Mouse (Mus musculus): ENCODE measurements around the gene S1pr4. TPM values are rescaled to one million over a fixed set of nuclear protein-coding genes. Genes with fewer than 3 reads are reported as not detected.
A peak's percentile ranks its signal among the peaks of the same experiment; 100 is the strongest.

S1pr4 gene
- polyA plus RNA-seq, 1 experiment = 4.9 TPM

DNA sequence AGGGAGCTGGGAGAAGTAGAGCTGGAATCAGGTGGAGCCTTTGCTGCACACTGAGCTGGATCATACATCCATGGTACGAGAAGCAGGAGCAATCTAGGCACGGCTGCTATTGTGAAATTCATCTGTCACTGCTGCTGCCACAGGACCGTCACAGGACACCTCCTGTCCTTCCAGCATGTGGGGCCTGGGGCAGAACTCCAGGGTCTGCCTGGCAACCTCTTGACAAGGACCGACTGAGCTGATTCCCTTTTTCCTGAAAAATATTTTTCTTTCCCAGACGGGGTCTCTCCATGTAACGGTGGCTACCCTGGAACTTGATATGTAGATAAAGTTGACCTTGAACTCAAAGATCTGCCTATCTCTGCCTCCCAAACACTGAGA, 48.6 kb downstream of the S1pr4 start:
- Histone ChIP-seq H3K27ac (ENCODE audit: insufficient read depth, low read depth, low read length) (no peak overlapping the region), H3K4me1 (ENCODE audit: control insufficient read depth, insufficient read depth, low read length) (no peaks in the 10 kb centered on the region), H3K36me3 (ENCODE audit: control insufficient read depth, insufficient read depth, low read length) (no peaks in the 10 kb centered on the region), H3K4me3 (ENCODE audit: insufficient read depth, low read depth, low read length) (no peak overlapping the region), H3K27me3 (replicated peaks; ENCODE audit: control insufficient read depth, insufficient read depth, low read length) (no peaks in the 10 kb centered on the region)
- WGBS = 22% methylated on average over 6 of the region's 6 CpGs
- DNase-seq = no peak
- TF ChIP-seq POLR2A (IDR thresholded peaks at IDR 0.05; ENCODE audit: low read depth, low read length) = no peak
- no peak for TF ChIP-seq CTCF (conservative IDR thresholded peaks at IDR 0.05; ENCODE audit: insufficient read depth, insufficient read length, low read depth, low read length)

DNA sequence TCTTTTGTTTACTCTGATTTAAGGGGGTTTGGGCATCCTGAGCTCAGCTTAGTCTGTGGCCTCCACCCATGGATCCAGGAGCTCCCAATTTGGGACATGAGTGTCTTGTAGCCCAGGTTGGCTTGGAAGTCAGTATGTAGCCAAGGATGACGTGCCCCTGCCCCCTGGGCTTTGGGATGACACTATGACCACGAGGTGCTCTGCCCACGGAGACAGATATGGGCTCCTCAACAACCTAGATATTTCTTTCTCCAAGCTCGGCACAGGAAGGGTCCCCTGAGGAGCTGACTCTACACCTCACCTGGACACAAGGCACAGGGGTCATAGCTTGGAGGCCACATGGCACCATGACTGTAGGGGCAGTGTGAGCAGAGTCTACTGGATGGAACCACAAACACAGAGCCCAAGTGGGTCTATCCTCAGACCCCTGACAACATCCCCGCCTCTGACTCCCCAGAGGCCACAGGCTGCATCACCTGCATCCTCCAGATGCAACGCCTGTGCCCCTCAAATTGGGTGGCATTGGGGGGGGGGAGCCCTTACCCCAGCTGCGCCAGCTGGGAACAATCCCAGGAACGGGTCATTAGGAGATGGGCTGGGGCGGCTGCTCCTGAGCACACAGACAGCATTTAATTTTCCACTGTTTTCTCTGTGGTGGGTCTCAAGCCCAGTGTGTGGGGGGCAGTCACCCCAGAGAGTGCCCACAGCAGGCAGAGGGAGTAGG, 49.1 kb downstream of the S1pr4 start:
- H3K36me3 ChIP-seq (ENCODE audit: control insufficient read depth, insufficient read depth, low read length) = no peaks in the 10 kb centered on the region
- TF ChIP-seq POLR2A (IDR thresholded peaks at IDR 0.05; ENCODE audit: low read depth, low read length) = no peak
- no peak for TF ChIP-seq CTCF (conservative IDR thresholded peaks at IDR 0.05; ENCODE audit: insufficient read depth, insufficient read length, low read depth, low read length)
- WGBS = 58% methylated on average over 9 of the region's 9 CpGs
- no peak overlapping the region for H3K27ac ChIP-seq (ENCODE audit: insufficient read depth, low read depth, low read length)
- no peak overlapping the region for H3K4me3 ChIP-seq (ENCODE audit: insufficient read depth, low read depth, low read length)
- H3K4me1 ChIP-seq (ENCODE audit: control insufficient read depth, insufficient read depth, low read length) = no peaks in the 10 kb centered on the region
- H3K27me3 ChIP-seq (replicated peaks; ENCODE audit: control insufficient read depth, insufficient read depth, low read length) = no peaks in the 10 kb centered on the region
- no peak for DNase-seq

DNA sequence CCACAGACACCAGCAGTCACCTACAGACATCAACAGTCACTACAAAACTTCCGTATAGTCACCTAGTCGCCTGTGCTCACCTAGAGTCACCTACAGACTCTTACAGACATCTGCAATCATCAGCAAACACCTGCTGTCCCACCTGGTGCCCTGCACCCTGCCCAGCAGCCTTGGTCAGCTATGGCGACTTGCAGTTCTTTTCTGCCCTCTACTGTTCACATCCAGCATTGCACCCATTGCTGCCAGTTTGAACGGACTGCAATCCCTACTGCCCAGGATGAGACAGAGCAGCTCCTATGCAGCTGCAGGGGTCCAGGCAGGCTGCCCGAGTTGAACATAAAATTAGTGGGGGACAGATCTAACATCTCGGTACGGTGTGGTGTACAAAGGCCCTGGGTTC, 49.8 kb downstream of the S1pr4 start:
- no peak overlapping the region for H3K4me3 ChIP-seq (ENCODE audit: insufficient read depth, low read depth, low read length)
- no peaks in the 10 kb centered on the region for H3K4me1 ChIP-seq (ENCODE audit: control insufficient read depth, insufficient read depth, low read length)
- H3K27ac ChIP-seq (ENCODE audit: insufficient read depth, low read depth, low read length) = no peak overlapping the region
- no peaks in the 10 kb centered on the region for H3K36me3 ChIP-seq (ENCODE audit: control insufficient read depth, insufficient read depth, low read length)
- DNase-seq = peak; percentile 86
- WGBS = 2% methylated on average over 7 of the region's 7 CpGs
- TF ChIP-seq POLR2A (IDR thresholded peaks at IDR 0.05; ENCODE audit: low read depth, low read length) = no peak
- peak; percentile 100 for TF ChIP-seq CTCF (conservative IDR thresholded peaks at IDR 0.05; ENCODE audit: insufficient read depth, insufficient read length, low read depth, low read length)
- no peaks in the 10 kb centered on the region for H3K27me3 ChIP-seq (replicated peaks; ENCODE audit: control insufficient read depth, insufficient read depth, low read length)

Other genes with a start within 250 kb of the S1pr4 start
- 0.57 and 1.5 TPM in 2 replicates for gene Matk, start 247.2 kb downstream of the S1pr4 start, polyA plus RNA-seq (2012; rRNA removed)
- gene Mrpl54, start 233.2 kb downstream of the S1pr4 start, polyA plus RNA-seq (2012; rRNA removed) = 130 TPM in 2 replicates
- gene Apba3, start 233.2 kb downstream of the S1pr4 start, polyA plus RNA-seq (2012; rRNA removed) = 142 and 147 TPM in 2 replicates
- 13.2 and 19.0 TPM in 2 replicates for gene Tjp3, start 208.6 kb downstream of the S1pr4 start, polyA plus RNA-seq (2012; rRNA removed)
- 70.7 and 76.3 TPM in 2 replicates for gene Pip5k1c, start 207.2 kb downstream of the S1pr4 start, polyA plus RNA-seq (2012; rRNA removed)
- gene Cactin, start 179.0 kb downstream of the S1pr4 start, polyA plus RNA-seq (2012; rRNA removed) = 23.7 and 24.5 TPM in 2 replicates
- gene Tbxa2r, start 171.4 kb downstream of the S1pr4 start, polyA plus RNA-seq (2012; rRNA removed) = 16.6 and 21.7 TPM in 2 replicates
- gene Gipc3, start 156.9 kb downstream of the S1pr4 start, polyA plus RNA-seq (2012; rRNA removed) = 1.4 and 1.5 TPM in 2 replicates
- gene Hmg20b, start 149.7 kb downstream of the S1pr4 start, polyA plus RNA-seq (2012; rRNA removed) = 66.4 and 82.1 TPM in 2 replicates
- gene Mfsd12, start 142.6 kb downstream of the S1pr4 start, polyA plus RNA-seq (2012; rRNA removed) = 23.4 and 28.1 TPM in 2 replicates
- gene 4930404N11Rik, start 134.3 kb downstream of the S1pr4 start, polyA plus RNA-seq (2012; rRNA removed) = 0.16 and 0.61 TPM in 2 replicates
- gene Fzr1, start 121.6 kb downstream of the S1pr4 start, polyA plus RNA-seq (2012; rRNA removed) = 41.1 and 49.8 TPM in 2 replicates
- 60.6 and 79.8 TPM in 2 replicates for gene Dohh, start 115.7 kb downstream of the S1pr4 start, polyA plus RNA-seq (2012; rRNA removed)
- 2.1 and 2.3 TPM in 2 replicates for gene Gm48551, start 115.7 kb downstream of the S1pr4 start, polyA plus RNA-seq (2012; rRNA removed)
- 1.0 and 2.8 TPM in 2 replicates for gene Gm48552, start 111.1 kb downstream of the S1pr4 start, polyA plus RNA-seq (2012; rRNA removed)
- gene Smim24, start 107.1 kb downstream of the S1pr4 start, polyA plus RNA-seq (2012; rRNA removed) = 693 and 694 TPM in 2 replicates
- 64.7 and 82.5 TPM in 2 replicates for gene Nfic, start 44.5 kb downstream of the S1pr4 start, polyA plus RNA-seq (2012; rRNA removed)
- gene Celf5, start 17.4 kb downstream of the S1pr4 start, polyA plus RNA-seq (2012; rRNA removed) = 0.18 and 0.27 TPM in 2 replicates
- 148 and 190 TPM in 2 replicates for gene Ncln, start 3.7 kb downstream of the S1pr4 start, polyA plus RNA-seq (2012; rRNA removed)
- 1.7 and 2.1 TPM in 2 replicates for gene Gna15, start 24.1 kb upstream of the S1pr4 start, polyA plus RNA-seq (2012; rRNA removed)
- gene Gna11, start 45.1 kb upstream of the S1pr4 start, polyA plus RNA-seq (2012; rRNA removed) = 93.0 and 107 TPM in 2 replicates
- 2,250 and 2,535 TPM in 2 replicates for gene Aes, start 59.4 kb upstream of the S1pr4 start, polyA plus RNA-seq (2012; rRNA removed)
- 63.7 and 93.5 TPM in 2 replicates for gene Tle2, start 74.4 kb upstream of the S1pr4 start, polyA plus RNA-seq (2012; rRNA removed)
- gene Tle6, start 100.9 kb upstream of the S1pr4 start, polyA plus RNA-seq (2012; rRNA removed) = 3.9 and 4.3 TPM in 2 replicates
- gene BC025920, start 106.1 kb upstream of the S1pr4 start, polyA plus RNA-seq (2012; rRNA removed) = 1.0 and 1.1 TPM in 2 replicates
- gene Sirt6, start 127.7 kb upstream of the S1pr4 start, polyA plus RNA-seq (2012; rRNA removed) = 16.3 and 19.7 TPM in 2 replicates
- gene Ankrd24, start 128.4 kb upstream of the S1pr4 start, polyA plus RNA-seq (2012; rRNA removed) = 67.1 and 81.0 TPM in 2 replicates
- gene Gm10778, start 148.9 kb upstream of the S1pr4 start, polyA plus RNA-seq (2012; rRNA removed) = 0.45 and 0.56 TPM in 2 replicates
- gene Zfp433, start 204.7 kb upstream of the S1pr4 start, polyA plus RNA-seq (2012; rRNA removed) = 0.67 and 0.80 TPM in 2 replicates

All from kidney, adult 2 months (tissue).